Mouse (Mus musculus) NIH3T3 (cell line): ENCODE data around the gene Pank1.

Experiments used
- DNase-seq: peaks from one replicate; pipeline ENCODE4 v3.0.0-alpha.2; 2012; ENCODE audit warnings: low read depth

Pank1 gene

GRCm38 (mm10) chr19:34825946-34826655 is 53.2 kb downstream of the Pank1 start:
- DNase-seq, result peak; percentile 70

DNA sequence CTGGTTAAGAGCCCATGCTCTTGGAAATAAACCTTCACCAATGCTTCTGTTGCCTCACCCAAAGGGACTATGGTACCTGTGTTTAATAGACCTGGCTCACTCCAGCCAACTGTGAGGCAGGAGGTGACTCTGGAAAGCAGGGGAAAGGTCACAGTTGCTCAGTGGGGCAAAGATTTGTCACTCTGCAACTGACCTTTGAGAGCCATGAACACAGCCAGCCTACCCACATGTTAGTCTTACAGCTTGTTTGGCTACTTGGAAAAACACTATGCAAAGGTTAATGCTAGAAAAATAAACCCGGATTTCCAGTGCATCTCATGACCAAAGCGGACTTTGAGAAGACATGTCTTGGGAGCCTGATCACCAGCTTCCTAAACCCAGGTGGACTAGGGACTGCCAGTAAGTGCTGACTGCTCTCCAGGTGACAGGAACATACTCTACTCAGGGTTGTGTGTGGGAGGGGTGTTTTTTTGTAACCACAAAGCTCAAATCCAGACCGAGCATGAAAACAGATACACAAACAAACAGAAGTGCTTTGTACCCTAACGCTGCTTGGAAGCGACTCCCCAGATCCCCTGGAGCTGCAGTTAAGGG is 59.6 kb downstream of the Pank1 start:
- DNase-seq, result no peak

DNA sequence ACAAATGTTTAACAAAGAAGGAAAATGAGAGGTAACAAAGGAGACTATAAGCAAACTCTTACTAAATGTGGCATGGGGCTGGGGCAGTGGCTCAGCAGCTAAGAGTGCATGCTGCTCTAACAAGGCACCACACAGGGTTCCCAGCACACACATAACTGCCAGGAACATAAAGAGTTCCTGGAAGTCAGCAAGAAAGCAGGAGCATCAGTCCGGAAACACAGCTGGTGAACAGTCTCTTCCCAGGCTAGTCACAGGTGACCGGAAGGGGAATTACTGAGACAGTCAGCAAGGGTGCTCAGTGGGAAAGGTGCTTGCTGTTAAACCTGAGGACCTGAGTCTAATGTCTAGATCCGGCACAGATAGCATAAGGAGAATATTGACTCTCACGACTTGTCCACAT is 63.9 kb downstream of the Pank1 start:
- DNase-seq, result no peak

DNA sequence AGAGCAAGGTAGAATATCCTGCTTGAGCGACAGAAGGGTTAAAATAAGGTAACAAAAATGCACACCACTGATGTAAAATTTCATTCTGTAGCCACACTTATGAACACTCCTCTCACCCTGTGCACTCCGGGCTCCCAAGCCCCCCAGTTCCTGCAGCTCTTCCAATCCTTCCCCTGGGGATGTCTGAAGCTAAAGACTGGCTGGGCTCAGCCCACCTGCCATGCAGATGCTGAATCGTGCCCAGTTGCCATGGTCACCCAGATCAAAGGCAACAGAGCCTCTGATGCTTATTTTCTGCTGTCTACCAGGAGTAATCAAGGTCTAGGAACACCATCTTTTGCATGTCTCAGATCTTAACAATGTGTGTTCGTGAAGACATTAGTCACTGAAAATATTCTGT is 64.6 kb downstream of the Pank1 start:
- no peak for DNase-seq

DNA sequence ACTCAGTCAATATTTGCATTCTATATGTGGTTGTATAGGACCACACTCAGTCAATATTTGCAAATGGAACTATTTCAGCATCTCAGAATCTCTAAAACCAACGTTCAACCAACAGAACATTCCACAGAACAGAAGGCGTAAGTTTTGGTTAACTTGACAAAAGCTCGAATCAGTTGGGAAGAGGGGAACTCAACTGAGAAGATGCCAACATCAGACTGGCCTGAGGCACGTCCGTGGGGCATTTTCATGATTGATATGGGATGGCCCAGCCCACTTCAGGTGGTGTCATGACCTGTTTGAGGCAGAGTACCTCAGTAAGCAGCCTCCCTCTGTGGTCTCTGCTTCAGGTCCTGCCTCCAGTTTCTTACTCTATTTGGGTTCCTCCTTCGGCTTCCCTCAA is 65.3 kb downstream of the Pank1 start:
- DNase-seq, result no peak

DNA sequence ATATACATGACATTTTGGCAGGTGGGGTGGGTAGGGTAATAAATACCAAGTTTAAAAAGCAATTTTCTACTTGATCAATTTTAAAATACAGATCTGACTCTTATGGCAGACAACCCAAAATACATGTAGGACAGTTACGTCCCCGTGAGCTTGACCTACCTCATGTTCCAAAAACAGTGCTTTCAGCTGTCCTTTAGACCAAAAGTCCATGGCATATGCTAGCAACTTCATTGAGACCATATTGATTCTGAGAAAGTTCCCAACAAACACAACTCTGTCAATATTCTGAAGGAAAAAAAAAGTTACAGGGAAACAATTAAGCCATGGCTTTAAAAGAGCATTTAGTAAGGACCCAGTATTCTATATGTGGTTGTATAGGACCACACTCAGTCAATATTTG is 65.7 kb downstream of the Pank1 start:
- no peak for DNase-seq

- DNase-seq, result peak; percentile 62
These were observed 66.5 kb downstream of the Pank1 start for GRCm38 (mm10) chr19:34812711-34813110.

DNA sequence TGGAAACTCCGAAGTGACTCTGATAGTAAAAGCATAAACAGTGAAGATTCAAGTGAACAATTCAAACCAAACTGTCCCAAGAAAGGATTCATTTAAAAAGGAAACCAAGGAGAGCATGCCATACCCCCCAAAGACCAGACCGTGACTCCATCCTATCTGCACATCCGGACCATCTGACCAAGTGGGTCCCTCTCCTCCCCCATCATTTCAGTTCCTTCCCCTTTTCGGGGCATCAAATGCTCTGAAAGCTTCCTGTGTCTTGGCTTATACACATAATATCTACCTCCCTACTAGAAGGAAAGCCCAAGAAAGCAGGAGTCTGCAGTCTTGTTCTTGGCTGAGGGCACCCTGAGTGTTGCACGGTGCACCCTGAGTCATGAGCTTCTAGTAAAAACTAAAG is 72.1 kb downstream of the Pank1 start:
- no peak for DNase-seq

- DNase-seq, result peak; percentile 87
These were observed 74.2 kb downstream of the Pank1 start for GRCm38 (mm10) chr19:34805071-34805470.

DNA sequence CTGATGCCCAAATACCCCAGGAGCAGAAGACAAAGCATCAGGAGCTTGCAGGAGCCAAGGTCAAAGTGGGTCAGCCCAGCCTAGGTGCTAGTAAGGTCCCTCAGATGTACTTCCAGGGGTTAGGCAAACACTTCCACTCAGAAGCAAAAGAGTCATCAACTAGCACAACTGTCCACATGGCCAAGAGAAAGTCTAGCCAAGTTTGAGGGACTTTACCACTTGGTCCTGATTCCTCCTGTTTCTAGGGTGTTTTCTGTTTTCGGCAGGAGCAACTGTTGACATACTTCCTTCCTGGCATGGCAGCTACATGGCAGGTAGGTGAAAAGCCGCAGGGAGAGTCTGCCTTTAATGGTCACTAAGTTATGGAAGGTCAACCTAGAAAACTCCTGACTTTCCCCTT is 74.7 kb downstream of the Pank1 start:
- DNase-seq, result no peak

- no peak for DNase-seq
These were observed 75.9 kb downstream of the Pank1 start for GRCm38 (mm10) chr19:34803396-34803795.

DNA sequence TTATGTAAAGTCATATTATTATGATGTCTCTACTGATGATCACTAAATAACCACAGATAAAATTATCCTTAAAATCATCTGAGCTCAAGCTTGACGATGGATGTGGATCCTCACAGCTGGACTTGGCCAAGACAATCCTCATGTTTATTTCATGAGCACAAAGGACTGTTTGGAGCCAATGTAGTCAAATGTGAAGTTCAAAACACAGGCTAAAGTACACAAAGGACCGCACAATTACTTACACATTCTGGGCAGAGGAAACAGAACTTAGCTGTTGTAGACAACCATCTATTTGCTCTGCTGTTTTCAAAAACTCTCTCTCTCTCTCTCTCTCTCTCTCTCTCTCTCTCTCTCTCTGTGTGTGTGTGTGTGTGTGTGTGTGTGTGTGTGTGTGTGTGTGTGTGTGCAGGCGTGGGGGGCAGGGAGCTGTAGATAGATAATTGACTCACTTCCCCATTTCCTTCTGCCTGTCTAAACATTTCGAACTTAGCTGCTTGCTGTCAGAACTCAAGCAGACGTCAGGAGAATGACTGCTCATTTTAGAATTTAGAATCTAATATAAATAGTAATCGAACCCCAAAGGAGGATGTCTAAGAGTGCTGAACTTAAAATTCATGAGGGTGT is 79.5 kb downstream of the Pank1 start:
- DNase-seq, result no peak

DNA sequence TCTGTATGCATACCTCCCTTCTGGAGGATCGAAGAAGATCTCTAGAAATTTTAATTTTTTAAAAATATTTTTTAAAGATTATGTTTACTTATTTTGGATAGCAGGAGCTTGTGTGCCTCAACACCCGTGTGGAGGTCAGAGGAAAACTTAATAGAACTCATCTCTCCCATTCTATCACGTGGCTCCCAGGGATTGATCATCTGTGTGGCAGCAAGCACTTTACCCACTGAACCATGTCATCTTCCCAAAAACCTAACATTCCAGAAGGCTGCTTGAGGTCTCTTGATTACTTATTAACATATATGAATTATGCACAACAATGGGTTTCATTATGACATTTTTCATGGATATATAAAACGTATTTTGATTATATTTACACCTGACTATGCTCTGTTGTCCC is 82.9 kb downstream of the Pank1 start:
- DNase-seq, result no peak

DNA sequence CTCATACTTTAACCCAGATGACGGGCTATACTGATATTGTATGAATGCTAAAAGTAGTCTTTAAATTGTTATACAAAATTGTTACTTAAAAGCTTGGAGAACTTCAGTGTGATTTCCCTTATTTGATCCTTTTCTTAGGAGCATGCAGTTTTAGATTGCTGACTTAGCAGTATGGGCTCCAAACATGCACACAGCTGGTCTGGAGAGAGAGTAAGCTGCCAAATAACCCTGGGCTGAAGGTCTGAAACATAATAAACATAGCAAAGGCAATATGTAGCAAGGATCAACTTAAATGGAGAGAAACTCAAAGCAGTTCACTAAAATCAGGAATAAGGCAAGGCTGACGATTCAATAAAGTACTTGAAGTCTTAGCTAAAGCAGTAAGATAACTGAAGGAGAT is 96.8 kb downstream of the Pank1 start:
- DNase-seq, result no peak

DNA sequence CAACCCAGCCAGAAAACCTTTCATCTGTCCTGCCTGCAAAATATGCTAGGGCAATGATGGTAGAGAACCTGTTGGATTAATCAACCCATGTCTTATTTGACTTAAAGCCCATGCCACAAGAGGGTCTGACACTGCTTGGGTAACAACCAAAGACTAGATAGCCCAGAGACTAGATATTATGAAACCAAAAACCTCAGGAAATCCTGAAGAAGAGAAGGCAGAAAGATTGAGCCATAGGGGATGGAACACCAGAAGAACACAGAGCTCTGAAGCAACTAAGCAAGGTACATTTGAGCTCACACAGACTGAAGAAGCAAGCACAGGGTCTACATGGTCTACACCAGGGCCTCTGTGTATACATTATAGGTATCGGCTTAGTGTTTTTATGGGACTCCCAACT is 100.3 kb downstream of the Pank1 start:
- DNase-seq, result no peak

GRCm38 (mm10) chr19:34778098-34778497 is 101.2 kb downstream of the Pank1 start:
- no peak for DNase-seq

- DNase-seq, result peak; percentile 89
These were observed 106.5 kb downstream of the Pank1 start for GRCm38 (mm10) chr19:34772775-34773174.

- DNase-seq, result no peak
These were observed 108.5 kb downstream of the Pank1 start for GRCm38 (mm10) chr19:34770764-34771163.

DNA sequence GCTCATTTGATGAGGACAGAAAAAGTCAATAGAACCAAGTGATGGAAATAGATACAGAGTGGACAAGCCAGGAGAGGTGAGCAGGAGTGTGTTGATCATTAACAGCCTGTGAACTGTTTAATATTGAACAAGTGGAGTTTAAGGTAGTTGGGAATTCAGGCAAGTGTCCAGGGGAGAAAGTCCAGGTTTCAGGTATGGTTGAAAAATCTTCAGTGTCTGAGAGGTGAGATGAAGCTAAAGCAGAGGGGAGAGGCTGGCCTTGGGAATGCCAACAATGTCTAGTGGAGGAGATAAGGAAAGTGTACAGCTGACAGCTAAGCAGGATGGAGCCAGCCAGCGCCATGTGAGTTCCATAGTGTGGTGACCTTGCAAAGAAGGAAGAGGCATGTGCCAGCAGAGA is 120.5 kb downstream of the Pank1 start:
- DNase-seq, result no peak
